In genomic region chr16:17807192-17808009, GRCm38 (mm10) we compare ENCODE assay signal across 7 mouse cellular contexts. TPM values are rescaled to one million over a fixed set of nuclear protein-coding genes. Genes with fewer than 3 reads are reported as not detected.
DNase-seq lines count a peak whose midpoint lies in the region; ATAC-seq and TF ChIP-seq lines count a peak whose summit lies in the region.

No protein-coding gene starts in this region.

- H3K4me2 ChIP-seq in embryonic facial prominence, embryonic 12.5 days (replicated peaks), result peak overlapping the region; percentile 75
- H3K4me2 ChIP-seq in limb, embryonic 12.5 days, result peak overlapping the region; percentile 80
- H3K4me2 ChIP-seq in midbrain, embryonic 14.5 days (ENCODE audit: low read length), result peak overlapping the region; percentile 97

- H3K27me3 ChIP-seq in embryonic facial prominence, embryonic 12.5 days, result peaks cover 37% of the 10 kb centered on the region
- H3K27me3 ChIP-seq in limb, embryonic 12.5 days, result peaks cover 47% of the 10 kb centered on the region
- peaks cover 49% of the 10 kb centered on the region for H3K27me3 ChIP-seq in midbrain, embryonic 14.5 days (ENCODE audit: control insufficient read depth, insufficient read depth, low read length)

- H3K36me3 ChIP-seq in embryonic facial prominence, embryonic 12.5 days, result peaks cover 18% of the 10 kb centered on the region
- H3K36me3 ChIP-seq in limb, embryonic 12.5 days, result peaks cover 56% of the 10 kb centered on the region
- no peaks in the 10 kb centered on the region for H3K36me3 ChIP-seq in midbrain, embryonic 14.5 days (ENCODE audit: control insufficient read depth, insufficient read depth, low read length)

- peak overlapping the region; percentile 35 for H3K4me3 ChIP-seq in bone marrow, adult 2 months (replicated peaks; ENCODE audit: control insufficient read depth, low read depth, low read length)
- H3K4me3 ChIP-seq in embryonic facial prominence, embryonic 12.5 days, result peak overlapping the region; percentile 39
- H3K4me3 ChIP-seq in limb, embryonic 12.5 days (replicated peaks), result peak overlapping the region; percentile 42
- H3K4me3 ChIP-seq in midbrain, embryonic 14.5 days (replicated peaks; ENCODE audit: low read depth, low read length), result peak overlapping the region; percentile 61

- TF ChIP-seq CTCF in bone marrow, adult 2 months (IDR thresholded peaks at IDR 0.05; ENCODE audit: control insufficient read depth, insufficient read depth, low read length), result no peak

- WGBS in bone marrow, adult 2 months, result 4% methylated on average over 73 of the region's 73 CpGs
- WGBS in embryonic facial prominence, embryonic 12.5 days, result 3% methylated on average over 73 of the region's 73 CpGs
- WGBS in limb, embryonic 12.5 days, result 3% methylated on average over 73 of the region's 73 CpGs
- 2% methylated on average over 72 of the region's 73 CpGs for WGBS in midbrain, embryonic 14.5 days

- H3K9me3 ChIP-seq in embryonic facial prominence, embryonic 12.5 days, result no peaks in the 10 kb centered on the region
- no peaks in the 10 kb centered on the region for H3K9me3 ChIP-seq in limb, embryonic 12.5 days
- H3K9me3 ChIP-seq in midbrain, embryonic 14.5 days (ENCODE audit: control insufficient read depth, low read length), result no peaks in the 10 kb centered on the region

- peak; percentile 64; the same call in 1 of the 2 replicates for ATAC-seq in embryonic facial prominence, embryonic 12.5 days (ENCODE audit: insufficient number of reproducible peaks, insufficient read depth, low FRiP score, low TSS enrichment)
- 0 out of 2 replicates have a peak, but pooled peaks have one; percentile 22 for ATAC-seq in limb, embryonic 12.5 days (ENCODE audit: insufficient number of reproducible peaks, insufficient read depth, low FRiP score, low TSS enrichment, low read depth)
- ATAC-seq in midbrain, embryonic 14.5 days (ENCODE audit: low FRiP score, low TSS enrichment), result peak; percentile 85

- no peak for TF ChIP-seq POLR2A in bone marrow, adult 2 months (IDR thresholded peaks at IDR 0.05; ENCODE audit: borderline replicate concordance, control insufficient read depth, low read depth, low read length)

- H3K4me1 ChIP-seq in bone marrow, adult 2 months (ENCODE audit: control insufficient read depth, insufficient read depth, low read length), result no peaks in the 10 kb centered on the region; the same call in 1 of the 2 replicates
- H3K4me1 ChIP-seq in embryonic facial prominence, embryonic 12.5 days, result peaks cover 84% of the 10 kb centered on the region
- H3K4me1 ChIP-seq in limb, embryonic 12.5 days (replicated peaks), result peaks cover 89% of the 10 kb centered on the region
- H3K4me1 ChIP-seq in midbrain, embryonic 14.5 days (ENCODE audit: control insufficient read depth, insufficient read depth, low read length), result peaks cover 22% of the 10 kb centered on the region

- peak overlapping the region; percentile 75 for H3K9ac ChIP-seq in embryonic facial prominence, embryonic 12.5 days
- peak overlapping the region; percentile 73 for H3K9ac ChIP-seq in limb, embryonic 12.5 days (replicated peaks)
- H3K9ac ChIP-seq in midbrain, embryonic 14.5 days (replicated peaks; ENCODE audit: low read length), result peak overlapping the region; percentile 89

- DNase-seq in heart, adult 9 months (ENCODE audit: low spot score in 2 of 2), result peak; percentile 83 to 86
- peak; percentile 79 for DNase-seq in kidney, adult 9 months
- peak; percentile 97 for DNase-seq in midbrain, embryonic 14.5 days
- DNase-seq in spleen, adult 18-20 months, result peak; percentile 72 to 85

- peak overlapping the region; percentile 17; the same call in 1 of the 2 replicates for H3K27ac ChIP-seq in bone marrow, adult 2 months (ENCODE audit: control insufficient read depth, insufficient read depth, low read depth, low read length, poor library complexity)
- H3K27ac ChIP-seq in embryonic facial prominence, embryonic 12.5 days, result peak overlapping the region; percentile 80
- H3K27ac ChIP-seq in limb, embryonic 12.5 days, result peak overlapping the region; percentile 90
- peak overlapping the region; percentile 85 for H3K27ac ChIP-seq in midbrain, embryonic 14.5 days (replicated peaks; ENCODE audit: low read depth, low read length)

RNA-seq across cellular contexts. Expression of gene Scarf2, which starts 10.3 kb away (rescaled TPM):
- 2.5 and 5.7 TPM in 2 replicates for polyA plus RNA-seq in bone marrow, adult 2 months (2011; ENCODE audit: insufficient read depth, insufficient read length, low replicate concordance, missing spikeins)
- 47.6 and 49.8 TPM in 2 replicates for polyA plus RNA-seq in embryonic facial prominence, embryonic 12.5 days (2016; fragmentation: Nextera tagmentation; extraction: Ambion mirVana)
- 41.0 and 46.3 TPM in 2 replicates for polyA plus RNA-seq in limb, embryonic 12.5 days (2016; fragmentation: Nextera tagmentation; extraction: Ambion mirVana)
- 0.55 and 1.0 TPM in 2 replicates for polyA plus RNA-seq in midbrain, embryonic 14.5 days (2014; fragmentation: Nextera tagmentation; extraction: Ambion mirVana)

RNA-seq across cellular contexts. Expression of gene B830017H08Rik, which starts 25.5 kb away (rescaled TPM):
- polyA plus RNA-seq in bone marrow, adult 2 months (2011; ENCODE audit: insufficient read depth, insufficient read length, low replicate concordance, missing spikeins), result not detected in 2 replicates
- polyA plus RNA-seq in embryonic facial prominence, embryonic 12.5 days (2016; fragmentation: Nextera tagmentation; extraction: Ambion mirVana), result 0.47 and 0.70 TPM in 2 replicates
- 0.27 and 0.56 TPM in 2 replicates for polyA plus RNA-seq in limb, embryonic 12.5 days (2016; fragmentation: Nextera tagmentation; extraction: Ambion mirVana)
- 2.4 and 5.3 TPM in 2 replicates for polyA plus RNA-seq in midbrain, embryonic 14.5 days (2014; fragmentation: Nextera tagmentation; extraction: Ambion mirVana)

RNA-seq across cellular contexts. Expression of gene Car15, which starts 30.8 kb away (rescaled TPM):
- polyA plus RNA-seq in bone marrow, adult 2 months (2011; ENCODE audit: insufficient read depth, insufficient read length, low replicate concordance, missing spikeins), result 7.3 and 23.5 TPM in 2 replicates
- 2.6 and 3.3 TPM in 2 replicates for polyA plus RNA-seq in embryonic facial prominence, embryonic 12.5 days (2016; fragmentation: Nextera tagmentation; extraction: Ambion mirVana)
- polyA plus RNA-seq in limb, embryonic 12.5 days (2016; fragmentation: Nextera tagmentation; extraction: Ambion mirVana), result 2.9 and 3.6 TPM in 2 replicates
- polyA plus RNA-seq in midbrain, embryonic 14.5 days (2014; fragmentation: Nextera tagmentation; extraction: Ambion mirVana), result 3.8 and 3.9 TPM in 2 replicates

RNA-seq across cellular contexts. Expression of gene Klhl22, which starts 48.0 kb away (rescaled TPM):
- polyA plus RNA-seq in bone marrow, adult 2 months (2011; ENCODE audit: insufficient read depth, insufficient read length, low replicate concordance, missing spikeins), result 5.7 and 7.8 TPM in 2 replicates
- polyA plus RNA-seq in embryonic facial prominence, embryonic 12.5 days (2016; fragmentation: Nextera tagmentation; extraction: Ambion mirVana), result 92.6 and 94.5 TPM in 2 replicates
- 87.7 and 88.5 TPM in 2 replicates for polyA plus RNA-seq in limb, embryonic 12.5 days (2016; fragmentation: Nextera tagmentation; extraction: Ambion mirVana)
- polyA plus RNA-seq in midbrain, embryonic 14.5 days (2014; fragmentation: Nextera tagmentation; extraction: Ambion mirVana), result 75.5 and 75.6 TPM in 2 replicates

Comparison
In these comparisons a context has a peak if more than half of its experiments do, and no peak if none do; other contexts are left out.
1. Peak in every context shown above with its lines: DNase-seq, ATAC-seq, H3K4me3 ChIP-seq and H3K27ac ChIP-seq.
2. H3K27ac ChIP-seq: peak in every context shown above with its lines; median percentile 90 in limb, embryonic 12.5 days; 85 in midbrain, embryonic 14.5 days; 80 in embryonic facial prominence, embryonic 12.5 days; 17 in bone marrow, adult 2 months.
3. ATAC-seq: peak in every context shown above with its lines; median percentile 85 in midbrain, embryonic 14.5 days; 64 in embryonic facial prominence, embryonic 12.5 days; 22 in limb, embryonic 12.5 days.